Mouse (Mus musculus) heart, adult 18-20 months (tissue): ENCODE measurements at regions not wholly inside any gene's neighbourhood (a gene's known extent, or its start where the extent isn't known, plus 50 kb on each side); places are given as distances from the start of the nearest gene placed in this dataset.

Source experiments
- DNase-seq, 2 experiments: peaks; one replicate each; pipeline ENCODE4 v3.0.0; 2021 to 2022; ENCODE audit warnings: mixed read lengths in 1 of 2

DNA sequence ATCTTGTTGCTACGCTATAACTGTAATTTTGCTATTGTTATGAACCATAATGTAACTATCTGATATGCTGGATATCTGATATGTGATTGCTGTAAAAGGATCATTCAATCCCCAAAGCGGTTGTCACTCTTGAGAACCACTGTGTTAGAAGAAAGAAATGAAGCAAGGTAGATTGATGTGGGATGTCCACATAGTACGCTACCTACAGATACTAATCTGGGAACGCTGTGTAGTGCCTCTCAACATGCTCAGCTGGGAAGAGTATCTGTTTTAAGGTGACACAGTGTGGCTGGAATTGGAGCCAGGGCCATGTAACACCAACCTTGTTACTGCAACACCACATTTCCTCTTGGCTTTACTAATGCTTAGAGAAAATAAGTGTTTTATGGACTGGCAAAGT, 456.2 kb upstream of the Slc30a5 start:
- no peak for DNase-seq

DNA sequence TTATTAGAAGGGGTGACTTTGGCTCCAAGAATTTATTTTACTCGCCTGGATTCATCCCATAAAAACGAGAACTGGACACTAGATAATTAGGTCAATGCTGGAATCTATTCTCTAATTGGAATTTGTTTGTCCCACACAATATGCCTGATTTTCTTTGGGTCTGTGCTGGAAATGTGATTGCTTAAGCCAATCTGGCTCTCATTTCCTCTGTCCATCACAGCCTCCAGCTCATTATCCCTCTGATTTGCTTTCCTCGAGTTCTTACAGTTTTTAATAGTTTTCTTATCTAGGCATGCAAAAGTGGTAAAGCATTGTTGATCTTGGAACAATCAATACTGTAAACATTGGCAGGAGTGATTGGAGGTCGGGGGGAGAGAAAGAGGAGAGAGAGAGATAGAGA, 453.9 kb upstream of the Slc30a5 start:
- no peak for DNase-seq

DNA sequence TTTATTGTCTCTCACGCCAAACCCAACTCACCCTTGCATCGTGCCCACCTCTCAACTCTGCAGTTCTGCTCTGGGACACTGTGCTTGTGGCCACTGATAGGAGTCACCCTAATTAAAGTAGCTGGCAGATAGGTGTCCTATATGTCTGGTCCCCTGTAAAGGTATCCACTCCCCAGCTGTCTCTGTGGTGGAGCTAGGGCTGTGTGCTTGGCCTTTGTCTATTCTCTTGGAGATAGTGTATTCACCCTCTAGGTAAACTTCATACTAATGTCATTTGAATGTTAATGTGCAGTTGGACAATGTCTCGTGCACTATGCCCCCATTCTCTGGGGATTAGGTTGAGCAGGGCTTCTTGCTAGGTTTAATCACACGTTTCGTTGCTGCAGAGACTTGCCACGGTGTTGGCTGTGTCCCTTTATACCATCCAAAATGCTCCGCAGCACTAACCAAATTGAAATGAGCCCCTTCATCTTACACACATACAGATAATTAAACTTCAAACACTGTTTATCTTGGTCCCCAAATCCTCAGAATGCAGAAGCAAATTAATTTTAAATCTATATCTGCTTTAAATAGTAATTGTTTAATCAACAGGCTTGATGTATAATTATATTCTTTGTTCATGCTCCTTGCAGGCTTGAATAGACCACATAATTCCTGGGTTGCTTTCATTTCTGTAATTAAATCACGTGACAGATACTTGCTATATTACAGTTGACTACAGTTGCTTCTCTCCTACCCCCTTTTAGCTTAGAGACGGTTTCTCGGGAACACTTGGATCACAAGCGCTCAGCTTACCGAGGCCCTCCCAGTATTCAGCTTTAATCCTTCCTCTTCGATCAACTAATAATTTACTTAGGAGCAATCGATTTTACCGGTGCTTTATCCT, 453.0 kb upstream of the Slc30a5 start:
- no peak for DNase-seq

DNA sequence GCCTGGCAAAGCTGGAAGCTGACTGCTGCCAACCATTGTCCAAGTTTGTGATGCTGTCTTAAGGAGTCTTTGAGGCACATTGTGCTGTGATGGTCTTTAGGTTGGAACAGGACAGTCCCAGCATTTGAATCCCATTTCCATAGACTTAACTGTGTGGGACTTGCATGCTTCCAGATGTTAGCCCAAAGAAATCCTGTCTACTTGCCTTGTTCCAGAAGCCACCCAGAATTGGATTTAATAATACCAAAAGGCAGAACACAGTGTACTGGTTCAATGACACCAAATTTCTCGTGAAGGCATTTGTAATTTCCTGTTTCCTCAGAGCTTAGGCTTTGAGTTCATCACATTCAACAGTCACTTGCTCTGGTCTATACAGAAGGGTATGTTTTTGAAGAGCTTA, 444.9 kb upstream of the Slc30a5 start:
- peak; percentile 7 to 31 for DNase-seq

DNA sequence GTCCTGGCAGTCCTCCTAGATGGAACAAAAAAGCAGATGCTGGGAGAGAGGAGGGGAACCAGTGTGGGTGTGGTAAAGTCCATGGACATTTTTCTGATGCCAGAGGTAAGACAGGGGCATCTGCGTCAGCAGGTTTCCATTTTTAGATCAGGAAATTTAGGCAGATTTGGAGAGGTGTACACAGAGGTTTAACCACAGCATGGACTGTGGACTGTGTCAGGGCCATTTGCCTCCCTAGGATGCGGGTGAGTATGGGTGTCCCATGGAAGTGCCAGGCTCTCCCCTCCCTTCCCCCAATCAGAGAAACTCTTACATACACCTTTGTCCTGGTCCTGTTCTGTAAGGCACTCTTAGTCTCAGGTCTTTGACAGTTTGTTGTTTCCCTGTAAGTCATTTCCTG, 443.5 kb upstream of the Slc30a5 start:
- DNase-seq, result no peak

DNA sequence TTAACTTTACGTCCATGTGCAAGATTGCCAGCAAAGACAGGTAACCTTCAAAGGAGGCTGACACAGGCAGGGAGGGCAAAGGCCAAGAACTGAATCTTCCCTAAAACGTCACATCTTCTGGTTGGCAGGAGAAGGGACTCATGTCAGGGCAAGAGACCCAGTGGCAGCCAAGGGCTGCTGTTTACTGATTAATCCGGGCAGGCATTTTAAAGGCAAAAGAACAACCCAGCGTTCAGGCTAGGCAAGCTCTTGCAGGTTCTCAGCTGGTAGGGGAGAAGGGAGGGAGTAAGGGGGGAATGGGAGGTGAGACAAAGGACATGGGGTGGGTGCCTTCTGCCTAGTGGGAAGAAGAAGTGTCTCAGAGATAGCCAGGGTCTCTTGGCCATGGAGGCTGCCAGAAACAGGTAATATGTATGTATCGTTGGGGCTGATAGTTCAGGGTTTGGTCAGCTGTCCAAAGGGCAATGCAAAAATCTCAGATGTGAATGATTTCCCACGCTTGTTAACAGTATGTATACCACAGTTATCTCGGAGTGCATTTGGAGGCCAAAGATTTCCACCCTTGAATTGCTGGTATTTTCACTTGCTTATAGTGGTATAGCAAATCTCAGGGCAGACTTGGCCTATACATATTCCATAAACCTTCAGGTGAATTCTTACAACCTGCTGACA, 441.4 kb upstream of the Slc30a5 start:
- no peak for DNase-seq

DNA sequence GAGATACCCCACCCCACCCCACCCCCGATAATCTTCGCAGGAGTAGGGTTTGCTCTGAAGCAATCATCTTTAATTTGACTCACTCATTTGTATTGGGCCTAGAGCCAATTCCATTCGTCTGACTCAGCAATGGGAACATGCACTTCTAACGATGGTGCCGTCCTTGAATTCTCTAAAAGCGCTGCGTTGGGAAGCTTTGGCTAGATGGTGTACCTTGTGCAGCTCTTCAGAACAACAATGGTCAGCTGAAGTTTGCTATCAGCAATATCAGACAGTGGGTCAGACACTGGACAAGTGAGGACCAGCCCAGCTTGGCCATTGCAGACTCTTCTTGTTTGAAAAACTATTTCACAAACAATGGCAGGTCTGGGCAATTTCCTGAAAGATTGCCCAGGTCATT, 440.1 kb upstream of the Slc30a5 start:
- DNase-seq, result peak in 1 of 2 experiments; percentile 2

DNA sequence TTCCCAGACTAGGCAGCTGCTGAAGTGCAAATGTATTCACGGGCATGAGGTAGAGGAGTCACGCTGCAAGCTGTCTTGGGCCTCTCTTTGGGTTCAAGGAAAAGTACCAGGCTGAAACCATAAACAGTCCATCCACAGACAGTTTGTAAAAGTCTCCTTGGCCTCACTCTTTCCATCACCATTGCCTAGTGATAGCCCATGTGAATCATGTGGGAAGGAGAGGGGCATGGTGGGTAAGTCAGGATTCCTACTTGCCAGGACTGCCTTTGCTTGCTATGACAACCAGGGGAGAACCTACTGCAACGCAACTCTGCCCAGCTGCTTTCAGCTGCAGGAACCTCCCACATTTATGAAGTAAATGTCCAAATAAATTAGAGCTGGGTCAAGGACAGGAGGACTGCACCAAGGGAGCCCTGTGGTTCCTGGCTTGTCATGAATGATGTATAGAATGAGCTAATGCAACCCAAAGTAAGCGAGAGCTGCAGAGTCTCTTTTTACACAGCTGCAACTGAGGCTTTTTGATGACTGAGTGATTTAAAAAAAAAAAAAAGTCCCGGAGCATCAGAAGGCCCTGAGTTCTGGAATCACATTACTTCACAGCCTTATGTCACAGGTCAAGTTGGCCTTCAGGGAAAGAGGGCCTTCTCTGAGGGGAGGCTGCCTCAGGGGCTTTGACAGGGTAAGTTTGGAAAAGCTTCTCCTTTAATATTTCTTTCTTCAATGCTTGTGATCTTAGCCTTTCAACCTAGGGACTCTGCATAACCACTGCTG, 420.7 kb upstream of the Slc30a5 start:
- DNase-seq, result no peak

DNA sequence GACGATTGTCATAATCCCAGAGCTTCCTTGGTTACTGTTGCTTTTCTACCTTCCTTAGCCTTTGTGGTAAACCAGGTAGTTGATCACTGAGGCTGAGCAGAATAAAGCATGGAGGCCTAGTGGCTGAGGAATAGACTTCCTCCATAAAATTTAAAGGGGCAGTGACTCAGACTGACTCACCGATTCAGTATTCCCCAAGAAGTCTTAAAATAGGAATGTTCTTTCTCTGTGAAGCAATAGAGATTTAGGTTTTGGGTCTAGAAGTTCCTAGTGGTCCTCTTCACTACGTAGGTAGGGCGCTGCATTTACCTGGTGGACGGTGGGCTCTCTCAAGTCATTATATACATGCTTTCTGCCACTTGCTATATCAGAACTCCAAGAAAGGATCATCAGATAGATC, 416.1 kb upstream of the Slc30a5 start:
- DNase-seq, result no peak

DNA sequence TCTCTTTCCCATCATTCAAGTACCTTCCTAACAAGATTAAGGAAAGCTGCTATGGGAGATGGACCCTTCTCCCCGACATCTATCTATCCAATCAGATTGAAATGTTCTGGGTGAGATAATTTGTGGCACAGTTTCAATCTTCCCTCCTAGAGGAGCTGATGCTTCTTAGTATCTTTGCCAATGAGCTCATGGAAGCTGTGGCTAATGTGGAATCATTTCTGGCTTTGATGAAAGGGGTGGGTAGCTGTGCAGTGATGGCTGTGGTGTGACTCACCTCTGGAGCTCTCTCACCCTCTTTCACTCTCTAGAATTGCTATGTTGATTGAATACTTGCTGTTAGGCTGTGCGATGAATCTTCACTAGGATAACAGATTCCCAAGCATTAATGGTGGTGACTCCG, 411.1 kb upstream of the Slc30a5 start:
- DNase-seq, result peak in 1 of 2 experiments; percentile 7

DNA sequence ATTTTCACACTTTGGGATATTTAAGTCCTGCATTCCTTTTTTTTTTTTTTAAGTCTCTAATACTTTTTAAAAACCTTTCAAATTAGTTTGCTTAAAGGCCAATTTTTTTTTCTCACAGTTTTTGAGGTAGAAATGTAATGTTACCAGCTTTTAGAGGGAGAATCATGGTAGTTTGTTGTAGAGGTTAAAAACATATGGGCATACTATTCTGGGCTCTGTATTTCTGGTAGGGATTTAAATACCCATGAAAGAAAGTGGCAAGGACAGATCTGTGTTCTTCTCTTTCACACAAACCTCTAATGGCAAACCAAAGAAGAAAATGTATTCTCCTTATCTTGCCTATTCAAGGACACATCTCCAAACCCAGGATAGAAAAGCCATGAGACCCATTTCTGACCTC, 405.6 kb upstream of the Slc30a5 start:
- no peak for DNase-seq

DNA sequence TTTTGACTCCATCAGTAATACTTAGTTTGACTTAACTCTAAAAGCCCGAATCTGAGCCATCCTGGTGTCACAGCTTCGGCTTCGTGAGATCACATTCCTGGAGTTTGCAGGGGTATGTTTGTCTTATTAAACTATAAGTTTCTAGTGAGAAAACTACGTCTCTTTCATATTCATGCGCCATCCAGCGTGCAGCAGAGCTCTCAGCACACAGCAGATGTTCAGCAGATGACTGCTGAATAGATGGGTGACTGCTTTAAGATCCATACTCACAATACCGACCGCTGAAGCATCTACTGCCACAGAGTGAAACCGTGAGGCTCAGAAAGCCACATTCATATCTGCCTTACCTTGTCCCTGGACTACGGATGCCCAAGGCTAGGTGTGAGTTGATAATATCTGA, 403.8 kb upstream of the Slc30a5 start:
- DNase-seq, result no peak

DNA sequence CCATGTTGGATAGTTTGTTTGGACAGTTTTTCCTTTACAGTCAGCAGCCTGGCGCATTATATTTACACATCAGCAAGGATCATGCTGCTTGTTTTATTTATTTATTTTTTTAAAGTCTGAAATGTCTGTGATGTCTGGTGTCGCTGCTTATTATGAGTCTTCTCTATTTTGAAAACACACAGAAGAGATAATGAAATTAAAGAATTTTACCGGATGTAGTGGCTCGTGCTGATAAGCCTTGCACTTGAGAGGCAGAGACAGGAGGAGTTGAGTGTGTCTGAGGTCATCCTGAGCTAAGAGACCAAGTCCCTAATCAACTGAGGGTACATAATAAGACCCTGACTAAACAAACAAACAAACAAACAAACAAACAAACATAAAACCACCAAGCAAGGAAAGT, 402.6 kb upstream of the Slc30a5 start:
- no peak for DNase-seq

DNA sequence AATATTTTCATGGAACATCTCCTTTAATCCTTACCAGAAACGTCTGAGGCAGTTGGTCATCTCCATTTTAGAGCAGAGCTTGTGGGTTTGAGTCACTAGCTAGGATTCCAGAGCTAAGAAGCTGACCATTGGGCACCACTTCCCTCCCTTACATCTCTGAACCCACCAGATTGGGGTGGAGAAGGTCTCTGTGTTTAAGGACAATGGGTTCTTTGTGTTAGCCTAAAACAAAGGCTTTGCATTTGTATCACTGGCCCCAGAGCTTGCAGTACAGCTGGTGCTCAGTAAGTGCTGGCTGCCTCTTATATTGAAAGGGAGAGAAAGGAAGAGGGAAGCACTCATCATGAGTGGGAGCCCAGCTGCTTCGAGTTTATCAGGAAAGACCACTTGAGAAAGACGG, 401.9 kb upstream of the Slc30a5 start:
- no peak for DNase-seq

DNA sequence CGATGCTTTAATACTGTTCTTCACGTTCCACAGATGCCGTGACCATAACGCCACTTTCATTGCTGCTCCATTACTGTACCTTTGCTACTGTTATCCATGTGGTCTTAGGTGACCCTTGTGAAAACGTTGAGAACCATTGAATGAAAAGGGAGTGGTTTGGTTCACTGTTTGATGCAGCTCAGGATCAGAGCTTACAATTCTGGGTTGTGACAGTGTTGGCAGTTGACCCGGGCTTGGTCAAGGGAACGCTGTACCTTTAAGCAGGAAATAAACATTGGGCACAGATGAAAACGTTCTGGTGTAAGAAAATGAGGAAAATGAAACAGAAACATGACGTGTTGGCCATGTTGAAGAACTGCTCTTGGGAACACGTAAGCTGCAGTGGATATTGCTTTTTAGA, 401.3 kb upstream of the Slc30a5 start:
- DNase-seq, result no peak

DNA sequence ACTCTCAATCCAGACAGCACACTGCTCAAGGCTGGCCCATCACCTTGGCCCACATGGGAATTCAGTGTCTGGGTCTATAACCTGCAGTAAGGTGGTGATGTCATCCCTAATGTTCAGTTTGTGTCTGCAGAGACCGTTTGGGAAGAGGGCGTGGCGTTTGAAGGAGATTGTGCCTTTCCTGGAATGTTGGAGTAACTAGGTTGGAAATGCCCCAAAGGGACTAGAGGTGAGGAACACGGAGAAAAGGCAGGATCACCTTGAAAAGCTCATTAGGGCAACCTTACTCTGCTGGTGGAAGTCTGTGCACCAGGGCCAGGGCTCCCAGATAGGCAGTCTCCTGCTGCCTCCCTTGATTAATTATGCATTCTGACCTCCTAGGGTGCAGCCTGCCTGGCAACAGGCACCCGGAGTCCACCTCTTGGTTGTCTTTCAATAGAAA, 400.6 kb upstream of the Slc30a5 start:
- DNase-seq, result peak; percentile 22 to 39

DNA sequence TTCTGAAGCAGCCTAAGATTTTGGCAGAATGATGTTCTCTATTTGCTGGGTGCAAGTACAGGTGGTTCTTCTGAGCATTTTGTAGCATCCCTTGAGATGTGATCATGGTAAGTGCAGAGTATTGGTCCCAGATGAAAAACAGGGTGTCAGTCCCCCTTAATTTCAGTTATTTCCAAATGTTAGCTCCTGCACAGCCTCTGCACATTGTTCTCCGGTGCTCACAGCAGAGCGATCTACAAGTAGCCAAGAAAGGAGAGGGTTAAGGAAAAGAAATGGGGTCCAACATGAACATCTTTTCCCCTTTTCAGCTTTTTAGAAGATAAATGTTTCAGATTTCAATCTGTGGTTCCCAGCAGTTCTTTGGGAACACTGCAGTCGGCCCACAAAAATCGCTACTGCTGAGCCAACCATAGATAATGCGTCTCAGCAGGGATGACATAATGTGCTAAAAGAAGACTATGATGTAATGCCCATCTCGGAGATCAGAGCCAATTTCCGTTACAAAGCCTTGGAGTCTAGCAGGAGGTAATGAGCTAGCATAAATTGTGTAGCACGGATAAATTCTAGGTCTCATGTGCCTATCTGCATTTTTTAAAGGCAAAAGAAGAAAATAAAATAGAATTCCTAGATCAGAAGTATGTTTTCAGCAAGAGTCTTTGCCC, 400.1 kb upstream of the Slc30a5 start:
- DNase-seq, result peak; percentile 78 to 88

DNA sequence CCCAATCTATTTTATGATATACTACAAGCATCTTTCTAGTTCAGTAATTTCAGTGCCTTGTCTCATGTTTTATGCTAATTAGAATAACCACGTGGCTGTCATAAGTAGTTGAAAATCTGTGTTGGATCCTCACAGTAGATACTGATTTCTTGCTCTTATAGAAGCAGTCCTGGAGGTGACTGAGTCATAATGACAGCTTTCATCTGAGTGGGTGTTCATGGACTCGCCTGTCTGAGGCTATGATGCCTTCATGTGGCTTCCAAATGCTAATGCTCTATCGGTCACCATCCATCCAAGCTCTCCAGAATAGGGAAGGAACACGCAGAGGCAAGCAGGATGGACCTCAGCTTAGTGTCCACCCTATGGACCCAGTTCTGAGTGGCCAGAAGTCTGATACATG, 396.6 kb upstream of the Slc30a5 start:
- DNase-seq, result no peak

DNA sequence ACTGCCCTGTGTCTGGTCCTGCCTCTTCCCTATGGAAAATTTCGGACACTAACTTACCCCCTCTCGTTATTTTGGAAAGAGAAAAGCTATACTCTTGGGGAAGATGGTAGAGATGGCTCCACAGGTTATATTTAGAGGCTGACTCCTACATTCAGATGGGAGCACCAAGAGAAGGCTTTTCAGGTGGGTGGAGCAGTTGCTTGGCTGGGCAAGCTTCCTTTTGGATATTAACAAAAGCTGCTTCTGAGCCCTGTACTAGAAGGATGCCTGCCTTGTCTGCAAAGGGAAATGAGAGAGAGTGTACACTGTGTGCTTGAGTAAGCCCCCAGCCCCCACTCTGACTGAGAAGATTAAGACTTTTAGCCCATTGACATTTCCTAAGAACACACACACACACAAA, 392.1 kb upstream of the Slc30a5 start:
- DNase-seq, result no peak

DNA sequence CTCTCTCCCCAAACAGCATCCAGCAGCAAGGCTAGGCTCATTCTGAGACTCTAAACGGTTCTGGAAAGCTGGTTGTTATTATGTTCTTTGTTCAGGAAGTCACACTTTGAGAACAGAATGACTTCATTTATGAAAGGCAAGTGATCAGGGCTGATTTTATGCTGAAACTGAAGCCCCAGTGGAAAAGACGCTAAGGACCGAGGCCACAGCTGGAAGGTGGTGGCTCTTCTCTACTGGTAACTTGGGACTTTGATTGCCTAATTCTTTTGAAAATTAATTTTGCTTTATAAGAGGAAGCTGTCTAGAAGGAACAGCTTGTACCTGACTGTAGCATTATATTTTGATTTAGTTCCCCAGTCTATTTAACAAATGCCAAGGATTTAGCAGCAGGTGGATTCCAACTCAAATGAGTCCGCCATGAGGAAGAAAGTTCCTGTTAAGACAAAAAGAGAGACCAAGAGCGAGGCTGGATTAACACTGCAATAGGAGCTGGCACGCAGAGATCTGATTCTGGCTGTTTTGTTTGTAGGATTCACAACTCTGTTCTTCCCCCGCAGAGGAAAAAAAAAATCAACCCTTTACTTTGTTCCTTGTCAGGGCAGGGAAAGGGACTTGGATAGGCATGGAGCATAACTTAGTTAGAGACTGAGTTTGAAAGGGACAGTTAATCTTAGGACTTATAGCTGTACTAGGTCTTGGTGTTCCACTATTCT, 388.3 kb upstream of the Slc30a5 start:
- DNase-seq, result peak in 1 of 2 experiments; percentile 55

DNA sequence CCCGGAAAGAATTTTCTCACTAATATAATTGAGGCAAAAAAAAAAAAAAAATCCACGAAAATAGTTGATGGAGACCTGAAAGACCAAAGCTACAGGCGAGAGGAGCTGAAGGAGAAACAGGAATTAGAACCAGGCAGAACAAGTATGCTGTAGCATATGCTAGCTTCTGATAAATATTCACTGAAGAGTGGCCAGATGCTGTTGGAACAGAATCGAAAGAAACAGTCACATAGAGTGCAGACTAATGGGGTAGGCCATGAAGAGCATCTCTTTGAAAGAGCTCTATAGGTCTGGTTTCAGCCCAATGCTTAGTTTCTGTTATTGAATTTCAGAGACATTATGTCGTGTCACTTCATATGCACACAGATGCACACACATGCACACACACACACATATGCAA, 386.3 kb upstream of the Slc30a5 start:
- no peak for DNase-seq
